Mouse (Mus musculus) forebrain, embryonic 14.5 days (tissue): ENCODE measurements at regions not wholly inside any gene's neighbourhood (a gene's known extent, or its start where the extent isn't known, plus 50 kb on each side); places are given as distances from the start of the nearest gene placed in this dataset.

ENCODE experiments used
- ATAC-seq: fragments of 200-750 bp; cut with Nextera tagmentation; 2 replicates; pipeline ENCODE4 v1.8.0; 2017; ENCODE audit warnings: mild to moderate bottlenecking, moderate library complexity
- DNase-seq: peaks from one replicate; pipeline ENCODE4 v3.0.0-alpha.2; 2015; ENCODE audit warnings: low spot score
- H3K27ac ChIP-seq: fragments of 300-500 bp; sonication (generic); 2 replicates; pipeline ENCODE4 v1.5.1; 2014; ENCODE audit warnings: low read depth, mild to moderate bottlenecking, control low read depth, low read length, moderate library complexity
- H3K27me3 ChIP-seq: fragments of 300-500 bp; sonication (generic); replicated peaks from 2 replicates; pipeline ENCODE4 v1.6.1; 2014; ENCODE audit warnings: low read length, control low read depth, mixed read lengths; ENCODE audit not compliant: control insufficient read depth, insufficient read depth
- H3K36me3 ChIP-seq: fragments of 300-500 bp; sonication (generic); 2 replicates; pipeline ENCODE4 v1.6.1; 2014; ENCODE audit warnings: low read length, control low read depth; ENCODE audit not compliant: control insufficient read depth, insufficient read depth
- H3K4me1 ChIP-seq: fragments of 300-500 bp; sonication (generic); 2 replicates; pipeline ENCODE4 v1.6.1; 2014; ENCODE audit warnings: antibody characterized with exemption, low read length, control low read depth; ENCODE audit not compliant: control insufficient read depth, insufficient read depth
- H3K4me2 ChIP-seq: fragments of 300-500 bp; sonication (generic); 2 replicates; pipeline ENCODE4 v1.6.1; 2014; ENCODE audit warnings: mild to moderate bottlenecking, control low read depth, low read length
- H3K4me3 ChIP-seq: fragments of 300-500 bp; sonication (generic); 2 replicates; pipeline ENCODE4 v1.5.1; 2014; ENCODE audit warnings: low read depth, low read length, control low read depth
- H3K9ac ChIP-seq: fragments of 300-500 bp; sonication (generic); 2 replicates; pipeline ENCODE4 v1.6.1; 2014; ENCODE audit warnings: mild to moderate bottlenecking, low read length, control low read depth, moderate library complexity
- H3K9me3 ChIP-seq: fragments of 300-500 bp; sonication (generic); replicated peaks from 2 replicates; pipeline ENCODE4 v1.6.1; 2016; ENCODE audit warnings: low read length, control low read depth, mixed read lengths; ENCODE audit not compliant: control insufficient read depth
- WGBS: fragments of 180-500 bp; shearing (Covaris S2); extraction: QIAGEN DNeasy Blood & Tissue Kit; methylation state at CpG from one replicate; pipeline ENCODE4 v1.1.7; 2014; 5-methylcytosine and 5-hydroxymethylcytosine counted together

DNA sequence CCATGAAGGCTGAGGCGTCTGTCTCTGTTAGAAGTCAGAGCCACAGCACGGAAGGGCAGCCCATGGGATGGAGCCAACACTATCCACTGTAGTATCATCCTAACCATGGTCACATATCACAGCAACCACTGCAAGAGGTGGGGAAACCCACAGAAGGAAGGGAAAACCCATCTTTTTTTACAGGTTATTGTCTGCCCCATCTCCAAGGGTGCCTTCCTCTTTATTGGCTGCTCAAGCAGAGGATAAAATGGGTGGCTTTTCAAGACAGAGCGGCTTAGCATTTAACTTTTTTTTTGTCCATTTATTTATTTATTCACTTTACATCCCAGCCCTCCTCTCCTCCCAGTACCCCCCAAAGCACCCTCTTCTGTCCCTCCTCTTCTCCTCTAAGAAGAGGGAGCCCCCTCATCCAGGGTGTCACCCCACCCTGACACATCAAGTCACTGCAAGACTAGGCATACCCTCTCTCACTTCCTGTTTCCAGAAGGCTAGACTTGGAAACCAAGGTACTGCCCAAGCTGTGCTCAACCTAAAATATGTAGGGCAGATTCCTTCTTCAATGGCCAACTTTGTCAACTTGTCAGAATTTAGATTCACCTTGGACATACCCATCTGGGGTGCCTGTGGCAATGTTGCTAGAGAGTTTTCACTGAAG, 51.1 kb upstream of the Egr2 start:
- no peak for ATAC-seq
- no peaks in the 10 kb centered on the region for H3K36me3 ChIP-seq
- no peak overlapping the region for H3K4me3 ChIP-seq
- H3K4me1 ChIP-seq, result no peaks in the 10 kb centered on the region
- H3K27ac ChIP-seq, result no peak overlapping the region
- H3K4me2 ChIP-seq, result no peak overlapping the region
- no peak overlapping the region for H3K9ac ChIP-seq
- H3K9me3 ChIP-seq, result peaks cover 8% of the 10 kb centered on the region; the same call in 1 of the 2 replicates
- WGBS, result 77% methylated on average over 3 of the region's 3 CpGs
- H3K27me3 ChIP-seq, result no peaks in the 10 kb centered on the region
- DNase-seq, result no peak
